Mouse (Mus musculus) lung, postnatal 36 days (tissue): ENCODE results near the gene Krtap9-3.
"Not testable (repeated sequence)": the region's sequence is repeated elsewhere in the genome, so short reads cannot be mapped to it uniquely, and the experiment has no call there.

Experiments used
- DNase-seq: peaks from one replicate; pipeline ENCODE4 v3.0.0; 2022; ENCODE audit warnings: mixed read lengths

Gene Krtap9-3

GRCm38 (mm10) chr11:99597742-99598141 is at the start of gene Krtap9-3:
Gene Krtap9-3 (minus strand): TSS chr11:99598105.
- not testable (repeated sequence) for DNase-seq

GRCm38 (mm10) chr11:99646444-99646843 is 48.5 kb upstream of the Krtap9-3 start:
- DNase-seq, result no peak

- no peak for DNase-seq
Measured at GRCm38 (mm10) chr11:99644351-99644750, 46.4 kb upstream of the Krtap9-3 start.

GRCm38 (mm10) chr11:99643635-99644139 is 45.8 kb upstream of the Krtap9-3 start, which contains the start of gene Krtap4-7:
Gene Krtap4-7 (minus strand): TSS chr11:99644089.
- DNase-seq, result not testable (repeated sequence)

- DNase-seq, result no peak
Measured at GRCm38 (mm10) chr11:99640926-99641325, 43.0 kb upstream of the Krtap9-3 start.

- no peak for DNase-seq
Measured at GRCm38 (mm10) chr11:99637086-99637485, 39.2 kb upstream of the Krtap9-3 start.

GRCm38 (mm10) chr11:99634653-99635134 is 36.8 kb upstream of the Krtap9-3 start, which contains the start of gene Krtap4-2:
Gene Krtap4-2 (minus strand): TSS chr11:99635084.
- DNase-seq, result no peak

- DNase-seq, result no peak
Measured at GRCm38 (mm10) chr11:99633293-99633692, 35.4 kb upstream of the Krtap9-3 start.

GRCm38 (mm10) chr11:99630890-99631289 is 33.0 kb upstream of the Krtap9-3 start:
- no peak for DNase-seq

- DNase-seq, result no peak
Measured at GRCm38 (mm10) chr11:99628138-99628537, 30.2 kb upstream of the Krtap9-3 start, which contains the start of gene Krtap4-1. Gene Krtap4-1 (minus strand): TSS chr11:99628238.

- no peak for DNase-seq
Measured at GRCm38 (mm10) chr11:99620335-99620734, 22.4 kb upstream of the Krtap9-3 start, which contains the start of gene Gm11562. Gene Gm11562 (minus strand): TSS chr11:99620435.

GRCm38 (mm10) chr11:99614796-99615363 is 17.0 kb upstream of the Krtap9-3 start, which contains the start of gene Krtap2-4:
Gene Krtap2-4 (minus strand): TSS chr11:99614846.
- no peak for DNase-seq

- not testable (repeated sequence) for DNase-seq
Measured at GRCm38 (mm10) chr11:99610089-99610488, 12.2 kb upstream of the Krtap9-3 start, which contains the start of gene Gm11937. Gene Gm11937 (minus strand): TSS chr11:99610189.

- no peak for DNase-seq
Measured at GRCm38 (mm10) chr11:99609126-99609525, 11.2 kb upstream of the Krtap9-3 start.

- DNase-seq, result not testable (repeated sequence)
Measured at GRCm38 (mm10) chr11:99603208-99603607, 5.3 kb upstream of the Krtap9-3 start, which contains the start of gene Gm11938. Gene Gm11938 (minus strand): TSS chr11:99603308.

- no peak for DNase-seq
Measured at GRCm38 (mm10) chr11:99590981-99591380, 6.9 kb downstream of the Krtap9-3 start, which contains the start of gene Krtap1-3. Gene Krtap1-3 (minus strand): TSS chr11:99591339.

GRCm38 (mm10) chr11:99585096-99585495 is 12.8 kb downstream of the Krtap9-3 start:
- DNase-seq, result no peak

- no peak for DNase-seq
Measured at GRCm38 (mm10) chr11:99583245-99583704, 14.6 kb downstream of the Krtap9-3 start, which contains the start of gene Krtap1-4. Gene Krtap1-4 (minus strand): TSS chr11:99583654.

- DNase-seq, result peak; percentile 32
Measured at GRCm38 (mm10) chr11:99581564-99581963, 16.3 kb downstream of the Krtap9-3 start.

- DNase-seq, result no peak
Measured at GRCm38 (mm10) chr11:99581051-99581450, 16.9 kb downstream of the Krtap9-3 start.

GRCm38 (mm10) chr11:99580636-99581035 is 17.3 kb downstream of the Krtap9-3 start, which contains the start of gene Krtap1-5:
Gene Krtap1-5 (minus strand): TSS chr11:99581016.
- DNase-seq, result no peak

- DNase-seq, result peak; percentile 84
Measured at GRCm38 (mm10) chr11:99574106-99574505, 23.8 kb downstream of the Krtap9-3 start.

GRCm38 (mm10) chr11:99573164-99573563 is 24.7 kb downstream of the Krtap9-3 start:
- DNase-seq, result no peak

- no peak for DNase-seq
Measured at GRCm38 (mm10) chr11:99566530-99566929, 31.4 kb downstream of the Krtap9-3 start, which contains the start of gene Krtap3-1. Gene Krtap3-1 (minus strand): TSS chr11:99566630.
